Mouse (Mus musculus) T-cell, adult 2 months (primary cell): ENCODE data around the gene Hist3h2ba.

ENCODE experiments used
- DNase-seq: peaks from one replicate; pipeline ENCODE4 v3.0.0; 2022; ENCODE audit warnings: low spot score

The Hist3h2ba gene

DNA sequence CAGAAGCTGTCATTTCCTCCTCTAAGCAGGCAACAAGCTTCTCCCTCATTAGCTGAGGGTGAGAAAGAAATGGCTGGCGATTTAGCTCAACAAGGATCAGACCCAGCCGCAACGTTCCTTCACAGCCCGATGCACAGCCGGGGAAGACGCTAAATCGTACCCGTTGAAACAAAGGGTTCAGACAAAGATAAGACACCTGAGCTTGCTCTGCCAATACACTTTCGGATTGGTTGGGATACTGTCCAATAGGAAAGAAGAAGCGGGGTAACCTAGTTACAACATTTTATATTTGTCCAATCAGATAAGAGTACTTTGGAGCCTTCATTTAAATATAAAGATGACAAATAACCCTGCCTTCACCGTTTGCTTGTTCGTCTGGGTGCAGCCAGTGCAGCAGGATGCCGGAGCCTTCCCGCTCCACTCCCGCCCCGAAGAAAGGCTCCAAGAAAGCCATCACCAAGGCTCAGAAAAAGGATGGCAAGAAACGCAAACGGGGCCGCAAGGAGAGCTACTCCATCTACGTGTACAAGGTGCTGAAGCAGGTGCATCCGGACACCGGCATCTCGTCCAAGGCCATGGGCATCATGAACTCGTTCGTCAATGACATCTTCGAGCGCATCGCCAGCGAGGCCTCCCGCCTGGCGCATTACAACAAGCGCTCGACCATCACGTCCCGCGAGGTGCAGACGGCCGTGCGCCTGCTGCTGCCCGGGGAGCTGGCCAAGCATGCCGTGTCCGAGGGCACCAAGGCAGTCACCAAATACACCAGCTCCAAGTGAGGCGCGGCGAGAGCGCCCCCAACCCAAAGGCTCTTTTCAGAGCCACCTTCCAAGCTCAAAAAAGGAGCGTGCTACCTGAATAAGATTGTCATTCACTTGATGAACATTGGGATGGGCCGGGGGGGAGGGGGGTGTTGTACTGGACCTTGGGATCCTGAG is at the start of gene Hist3h2ba:
Hist3h2ba (plus strand) TSS at position 379 of the 938 bp plus-strand sequence.
- peak; percentile 71 for DNase-seq

DNA sequence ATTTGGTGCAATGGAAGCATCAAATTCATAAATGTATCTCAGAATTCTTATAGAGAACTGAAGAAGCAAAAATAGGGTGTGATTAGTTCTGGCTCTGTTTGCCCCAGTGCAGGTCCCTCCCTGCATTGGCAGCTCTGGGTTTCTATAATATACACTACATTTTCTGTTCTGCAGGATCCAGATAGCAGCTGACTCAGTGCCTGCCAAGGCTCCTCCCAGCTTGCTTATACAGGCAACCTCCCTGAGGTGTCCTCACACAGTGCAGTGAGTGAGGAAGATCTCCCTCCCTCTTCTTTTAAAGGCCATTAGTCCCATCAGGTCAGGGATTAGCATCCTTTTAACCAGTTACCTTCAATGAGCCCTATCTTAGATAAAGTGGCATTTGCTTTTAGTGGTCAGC is 47.6 kb upstream of the Hist3h2ba start:
- no peak for DNase-seq

DNA sequence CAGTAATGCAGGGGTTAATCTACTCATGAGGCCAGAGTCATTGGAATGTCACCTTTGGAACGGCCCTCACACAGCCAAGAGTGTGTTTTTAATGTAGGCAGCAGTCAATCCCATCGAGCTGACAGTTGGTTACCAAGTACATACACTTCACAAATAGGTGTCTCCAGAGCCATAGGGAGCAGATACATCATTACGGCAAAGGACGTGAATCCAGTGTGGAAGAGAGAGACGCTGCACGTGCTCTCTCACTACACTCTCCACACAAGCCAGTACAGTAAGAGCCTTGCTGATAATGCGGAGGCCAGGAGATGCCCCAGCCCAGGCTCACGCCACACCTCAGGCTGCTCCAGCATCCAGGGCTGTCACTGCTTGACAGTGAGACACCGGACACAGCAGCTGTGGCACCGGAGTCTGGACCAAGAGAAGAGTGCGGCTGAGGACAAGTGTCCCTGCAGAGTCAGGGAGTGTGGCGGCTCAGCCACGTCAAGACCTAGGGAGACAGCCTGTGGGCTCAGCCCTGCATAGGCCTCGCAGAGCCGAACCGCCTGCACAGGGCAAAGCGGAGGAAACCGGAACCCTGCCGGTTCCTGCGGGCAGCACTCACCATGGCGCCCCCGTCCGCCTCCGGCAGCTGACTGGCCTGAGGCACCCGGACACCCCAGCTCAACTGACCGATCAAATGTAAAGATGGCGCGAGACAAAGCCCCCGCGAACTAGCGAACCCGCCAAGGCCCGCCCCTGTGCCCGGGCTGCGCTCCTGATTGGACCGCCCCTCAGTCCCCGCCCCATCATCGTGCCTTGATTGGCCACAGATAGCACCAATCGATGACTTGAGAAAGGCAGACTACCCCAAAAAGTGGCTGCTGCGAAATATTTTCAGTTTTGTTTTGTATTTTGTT is 45.0 kb upstream of the Hist3h2ba start, which contains the start of gene Zfp39:
Zfp39 (minus strand) TSS at position 715 of the 899 bp plus-strand sequence.
- peak; percentile 93 for DNase-seq

- no peak for DNase-seq
Measured at GRCm38 (mm10) chr11:58904410-58904718, 44.4 kb upstream of the Hist3h2ba start.

DNA sequence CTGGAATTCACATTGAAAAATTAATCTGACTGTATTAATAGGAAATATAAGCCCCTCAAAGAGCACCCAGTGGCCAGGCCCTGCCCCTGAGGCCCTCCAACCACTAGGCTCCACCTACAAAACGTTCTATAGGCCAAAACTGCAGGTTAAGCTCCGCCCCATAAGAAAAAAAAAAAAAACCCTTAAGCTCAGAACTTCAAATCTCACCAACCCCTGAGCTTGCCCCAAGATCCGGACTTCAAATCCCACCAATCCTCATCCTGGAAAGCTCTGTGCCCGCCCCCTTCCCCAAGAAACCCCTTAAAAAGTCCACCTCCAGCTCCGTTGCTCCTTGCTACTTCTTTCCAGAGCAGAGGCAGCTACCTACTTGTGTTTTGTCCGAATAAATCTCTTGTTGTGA is 43.9 kb upstream of the Hist3h2ba start:
- peak; percentile 14 for DNase-seq

- DNase-seq: no peak
Measured at GRCm38 (mm10) chr11:58913776-58914175, 34.9 kb upstream of the Hist3h2ba start.

- DNase-seq: no peak
Measured at GRCm38 (mm10) chr11:58914461-58915028, 34.2 kb upstream of the Hist3h2ba start.

GRCm38 (mm10) chr11:58916879-58917744 is 31.6 kb upstream of the Hist3h2ba start:
- DNase-seq: peak; percentile 72

GRCm38 (mm10) chr11:58917745-58918366 is 30.9 kb upstream of the Hist3h2ba start, which contains the start of gene Btnl10:
TSS of gene Btnl10 (plus strand) at chr11:58917908.
- DNase-seq: no peak

GRCm38 (mm10) chr11:58918759-58919158 is 30.0 kb upstream of the Hist3h2ba start:
- no peak for DNase-seq

DNA sequence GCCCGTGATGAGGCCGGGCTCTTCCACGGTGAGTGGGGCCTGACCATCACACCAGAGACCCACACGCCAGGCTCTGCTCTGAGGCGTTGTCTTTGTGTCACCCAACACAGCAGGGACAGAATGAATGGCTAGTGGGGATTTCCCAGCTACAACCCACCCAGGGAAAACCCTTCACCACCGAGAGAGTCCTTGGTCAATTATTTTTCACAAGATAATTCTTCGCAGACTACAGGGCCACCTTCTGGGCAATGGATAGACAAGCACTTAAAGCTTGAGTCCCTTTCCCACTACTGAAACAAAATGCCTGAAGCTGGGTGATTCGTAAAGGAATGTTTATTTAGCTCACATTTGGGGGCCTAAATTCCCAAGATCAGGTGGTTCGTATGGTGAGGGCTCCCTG is 26.3 kb upstream of the Hist3h2ba start:
- no peak for DNase-seq

GRCm38 (mm10) chr11:58926651-58927050 is 22.1 kb upstream of the Hist3h2ba start:
- DNase-seq: no peak

GRCm38 (mm10) chr11:58927053-58927452 is 21.7 kb upstream of the Hist3h2ba start:
- no peak for DNase-seq

GRCm38 (mm10) chr11:58927790-58928651 is 20.7 kb upstream of the Hist3h2ba start:
- peak; percentile 87 for DNase-seq

- no peak for DNase-seq
Measured at GRCm38 (mm10) chr11:58929055-58929454, 19.7 kb upstream of the Hist3h2ba start.

GRCm38 (mm10) chr11:58929641-58930040 is 19.1 kb upstream of the Hist3h2ba start:
- DNase-seq: no peak

GRCm38 (mm10) chr11:58930254-58930653 is 18.5 kb upstream of the Hist3h2ba start:
- DNase-seq: no peak

DNA sequence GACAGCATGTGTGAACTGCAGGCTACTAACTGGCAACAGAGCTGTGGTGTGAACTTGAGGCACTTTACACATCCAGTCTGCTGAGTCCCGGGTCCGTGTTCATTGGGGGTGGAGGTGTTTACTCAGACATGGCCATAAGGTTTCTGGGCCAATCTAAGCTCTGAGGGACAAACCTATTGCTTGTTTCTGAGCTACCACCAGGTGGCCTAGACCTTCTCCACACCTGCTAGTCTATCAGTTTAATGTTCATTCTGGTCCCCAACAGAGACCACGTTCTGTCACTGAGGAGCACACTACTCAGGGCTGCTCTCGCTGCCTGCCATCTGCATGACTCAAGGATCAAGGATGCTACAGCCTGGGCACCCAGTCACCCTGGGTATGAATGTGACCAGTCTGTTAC is 17.1 kb upstream of the Hist3h2ba start:
- peak; percentile 22 for DNase-seq

DNA sequence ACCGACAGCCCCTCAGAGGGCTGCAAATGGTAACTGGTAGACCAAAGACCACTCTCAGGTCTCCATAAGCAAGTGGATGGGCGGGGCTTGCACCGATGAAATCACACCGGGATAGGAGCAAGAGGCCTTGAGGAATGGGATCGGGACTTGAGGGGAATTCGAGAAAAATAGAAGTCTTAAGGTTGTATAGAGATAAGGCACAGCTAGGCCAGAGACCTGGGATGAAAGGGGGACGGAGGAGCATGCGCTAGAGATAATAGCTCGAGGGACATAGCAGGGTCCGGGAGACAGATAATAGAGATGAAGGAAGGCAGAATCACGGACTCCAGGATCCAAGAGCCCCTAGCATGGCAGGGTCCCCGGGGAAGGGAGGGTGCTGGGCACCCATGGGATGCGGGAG is 10.8 kb upstream of the Hist3h2ba start:
- no peak for DNase-seq
